Comparison of ENCODE assay signal across 16 mouse cellular contexts in the genomic region with DNA sequence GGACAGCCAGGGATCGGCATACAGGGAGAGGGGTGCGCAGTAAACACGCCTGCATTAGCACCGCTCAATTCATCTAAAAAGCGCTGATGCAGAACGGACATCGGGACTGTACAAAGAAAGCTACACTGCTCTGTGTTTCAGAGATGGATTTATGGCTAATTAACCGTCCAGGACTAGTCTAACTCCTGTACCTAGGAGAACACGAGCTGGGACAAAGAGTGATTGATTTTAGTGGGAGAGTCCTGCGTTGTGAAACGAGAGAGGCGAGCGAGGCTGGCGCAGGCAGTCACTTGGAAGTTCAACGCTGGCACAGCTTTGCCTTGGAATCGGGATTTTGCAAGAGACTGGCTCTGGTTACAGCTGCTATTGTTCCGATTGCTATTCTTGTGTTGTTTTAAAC. TPM values are rescaled to one million over a fixed set of nuclear protein-coding genes. Genes with fewer than 3 reads are reported as not detected.
DNase-seq lines count a peak whose midpoint lies in the region; ATAC-seq and TF ChIP-seq lines count a peak whose summit lies in the region.
"Had no signal": no experiment of that assay in that cellular context is flagged by ENCODE, and none has a peak within 500 bp of the region (broad histone marks: within the 10 kb centered on the region; RNA-seq: fewer than 3 reads in every experiment).

No protein-coding gene starts in this region.

- H3K27me3 ChIP-seq in kidney, embryonic 15.5 days, result 0 out of 2 replicates have a peak, but pooled peaks cover 2% of the 10 kb centered on the region
- H3K27me3 ChIP-seq in E14TG2a.4 (ENCODE audit: insufficient read depth, low read length), result peaks cover 34% of the 10 kb centered on the region
- H3K27me3 ChIP-seq in hindbrain, embryonic 15.5 days, result no peaks in the 10 kb centered on the region
- H3K27me3 ChIP-seq: intestine, embryonic 15.5 days; limb, embryonic 15.5 days had no signal

- intact Hi-C loops in left cerebral cortex, postnatal 36 days (cut with DNase I), result no loop called here

- peak overlapping the region; percentile 48 for H3K4me2 ChIP-seq in kidney, embryonic 15.5 days
- H3K4me2 ChIP-seq in hindbrain, embryonic 15.5 days, result peak overlapping the region; percentile 27; the same call in 1 of the 2 replicates
- H3K4me2 ChIP-seq: heart, embryonic 13.5 days; intestine, embryonic 15.5 days; limb, embryonic 15.5 days had no signal

- DNase-seq in adrenal gland, postnatal 10 days, result peak; percentile 54
- DNase-seq in adrenal gland, postnatal 4 days (ENCODE audit: low spot score in 2 of 2), result no peak
- no peak for DNase-seq in kidney, adult 9 months
- no peak for DNase-seq in frontal cortex, postnatal 14 days (ENCODE audit: low spot score in 2 of 2)
- no peak for DNase-seq in left cerebral cortex, postnatal 36 days (ENCODE audit: low spot score in 2 of 2)
- DNase-seq: cerebellum, adult 2 months; right cerebral cortex, postnatal 25 days had no signal

- H3K9me3 ChIP-seq in kidney, embryonic 15.5 days (replicated peaks), result no peaks in the 10 kb centered on the region
- no peaks in the 10 kb centered on the region for H3K9me3 ChIP-seq in E14TG2a.4 (ENCODE audit: low read length)
- H3K9me3 ChIP-seq in hindbrain, embryonic 15.5 days, result no peaks in the 10 kb centered on the region
- H3K9me3 ChIP-seq: heart, embryonic 13.5 days; intestine, embryonic 15.5 days; limb, embryonic 15.5 days had no signal

- H3K9ac ChIP-seq in kidney, embryonic 15.5 days, result no peak overlapping the region
- H3K9ac ChIP-seq in hindbrain, embryonic 15.5 days, result no peak overlapping the region
- H3K9ac ChIP-seq: heart, embryonic 13.5 days; intestine, embryonic 15.5 days; limb, embryonic 15.5 days had no signal

- H3K4me1 ChIP-seq in kidney, embryonic 15.5 days, result peaks cover 19% of the 10 kb centered on the region
- H3K4me1 ChIP-seq in E14TG2a.4 (replicated peaks; ENCODE audit: low read depth, low read length), result peaks cover 12% of the 10 kb centered on the region
- no peaks in the 10 kb centered on the region for H3K4me1 ChIP-seq in hindbrain, embryonic 15.5 days (replicated peaks)
- H3K4me1 ChIP-seq: heart, embryonic 13.5 days; intestine, embryonic 15.5 days; limb, embryonic 15.5 days; megakaryocyte, embryonic 14.5 days had no signal

- no peak for TF ChIP-seq CTCF in E14TG2a.4 (conservative IDR thresholded peaks at IDR 0.05; ENCODE audit: low read length)

- no peaks in the 10 kb centered on the region for H3K36me3 ChIP-seq in kidney, embryonic 15.5 days
- H3K36me3 ChIP-seq in E14TG2a.4 (ENCODE audit: insufficient read depth, low read length), result no peaks in the 10 kb centered on the region
- no peaks in the 10 kb centered on the region for H3K36me3 ChIP-seq in hindbrain, embryonic 15.5 days
- H3K36me3 ChIP-seq: heart, embryonic 13.5 days; intestine, embryonic 15.5 days; limb, embryonic 15.5 days had no signal

- ATAC-seq in kidney, embryonic 15.5 days (replicated peaks; ENCODE audit: low FRiP score), result peak; percentile 88
- no peak for ATAC-seq in hindbrain, embryonic 15.5 days (ENCODE audit: low FRiP score, low read depth)
- ATAC-seq: intestine, embryonic 15.5 days had no signal

- peak overlapping the region; percentile 17 for H3K4me3 ChIP-seq in kidney, embryonic 15.5 days (replicated peaks)
- peak overlapping the region; percentile 63 for H3K4me3 ChIP-seq in E14TG2a.4 (replicated peaks; ENCODE audit: low read length)
- H3K4me3 ChIP-seq in hindbrain, embryonic 15.5 days, result no peak overlapping the region
- H3K4me3 ChIP-seq: heart, embryonic 13.5 days; intestine, embryonic 15.5 days; limb, embryonic 15.5 days; megakaryocyte, embryonic 14.5 days had no signal

- WGBS in kidney, embryonic 15.5 days, result 31% methylated on average over 17 of the region's 17 CpGs
- WGBS in hindbrain, embryonic 15.5 days, result 70% methylated on average over 17 of the region's 17 CpGs

- H3K27ac ChIP-seq in kidney, embryonic 15.5 days, result peak overlapping the region; percentile 41
- no peak overlapping the region for H3K27ac ChIP-seq in hindbrain, embryonic 15.5 days (replicated peaks)
- H3K27ac ChIP-seq: heart, embryonic 13.5 days; intestine, embryonic 15.5 days; limb, embryonic 15.5 days had no signal

RNA-seq across cellular contexts. Expression of gene Bbs5, which starts 17.8 kb away (rescaled TPM):
- total RNA-seq in adrenal gland, postnatal 10 days (2021), result 1 to 10 TPM; 7.4 to 7.7 TPM
- total RNA-seq in adrenal gland, postnatal 4 days (2021), result 10 to 100 TPM; 11.1 to 11.7 TPM
- 17.6 and 22.8 TPM in 2 replicates for polyA plus RNA-seq in kidney, embryonic 15.5 days (2015; fragmentation: Nextera tagmentation; extraction: Ambion mirVana)
- 22.5 and 27.7 TPM in 2 replicates for polyA plus RNA-seq in hindbrain, embryonic 15.5 days (2015; fragmentation: Nextera tagmentation; extraction: Ambion mirVana)
- total RNA-seq in left cerebral cortex, postnatal 36 days (2021), result 10 to 100 TPM; 21.1 to 29.8 TPM

RNA-seq across cellular contexts. Expression of gene Klhl41, which starts 40.7 kb away (rescaled TPM):
- 10 to 100 TPM; 14.7 to 51.9 TPM for total RNA-seq in adrenal gland, postnatal 10 days (2021)
- 10 to 100 TPM in 1 of 2 experiments, 1 to 10 TPM in 1; 5.2 to 18.0 TPM for total RNA-seq in adrenal gland, postnatal 4 days (2021)
- 2.5 and 3.7 TPM in 2 replicates for polyA plus RNA-seq in kidney, embryonic 15.5 days (2015; fragmentation: Nextera tagmentation; extraction: Ambion mirVana)
- polyA plus RNA-seq in hindbrain, embryonic 15.5 days (2015; fragmentation: Nextera tagmentation; extraction: Ambion mirVana), result 0.31 and 0.35 TPM in 2 replicates
- total RNA-seq in left cerebral cortex, postnatal 36 days (2021), result under 1 TPM; 0.69 to 0.86 TPM

RNA-seq across cellular contexts. Expression of gene Lrp2, which starts 43.4 kb away (rescaled TPM):
- 1 to 10 TPM in 1 of 2 experiments, under 1 TPM in 1; 0.75 to 1.1 TPM for total RNA-seq in adrenal gland, postnatal 10 days (2021)
- 10 to 100 TPM in 1 of 2 experiments, 1 to 10 TPM in 1; 2.0 to 40.1 TPM for total RNA-seq in adrenal gland, postnatal 4 days (2021)
- polyA plus RNA-seq in kidney, embryonic 15.5 days (2015; fragmentation: Nextera tagmentation; extraction: Ambion mirVana), result 14.6 and 15.0 TPM in 2 replicates
- polyA plus RNA-seq in hindbrain, embryonic 15.5 days (2015; fragmentation: Nextera tagmentation; extraction: Ambion mirVana), result 1.2 and 1.4 TPM in 2 replicates
- under 1 TPM in 1 of 2 experiments, not detected in 1; 0.09 TPM for total RNA-seq in left cerebral cortex, postnatal 36 days (2021)
- total RNA-seq: gastrocnemius, adult 8-10 months; MEL had no signal
- polyA plus RNA-seq: limb, embryonic 15.5 days had no signal
